Mouse (Mus musculus): ENCODE results near the gene Flt3l. TPM values are rescaled to one million over a fixed set of nuclear protein-coding genes. Genes with fewer than 3 reads are reported as not detected.

The Flt3l gene
- total and polyA plus RNA-seq, 2 experiments, result 3.2 to 30.8 TPM

GRCm38 (mm10) chr7:45124224-45125143 lies 11.7 kb downstream of the Flt3l start, which contains the start of gene Rps11:
Rps11 (minus strand) TSS chr7:45124439.
- no peak for TF ChIP-seq CTCF (IDR thresholded peaks at IDR 0.05; ENCODE audit: low read depth, low read length)
- TF ChIP-seq POLR2A (IDR thresholded peaks at IDR 0.05; ENCODE audit: extremely low read depth, insufficient read depth, low read length), result peak; percentile 63; the same call in 1 of the 2 replicates
- Histone ChIP-seq H3K36me3 (ENCODE audit: control insufficient read depth, insufficient read depth, low read length) (peaks cover 30% of the 10 kb centered on the region; the same call in 1 of the 2 replicates), H3K4me3 (ENCODE audit: insufficient read depth, low read depth, low read length) (peak within 1 kb of the TSS; percentile 79), H3K9ac (ENCODE audit: low read depth, low read length) (peak within 1 kb of the TSS; percentile 85), H3K79me2 (ENCODE audit: control insufficient read depth, insufficient read depth, low read length) (peaks cover 11% of the 10 kb centered on the region; the same call in 1 of the 2 replicates), H3K4me1 (ENCODE audit: control insufficient read depth, insufficient read depth, low read length) (peaks cover 26% of the 10 kb centered on the region), H3K27me3 (ENCODE audit: control insufficient read depth, insufficient read depth, low read length) (no peaks in the 10 kb centered on the region), H3K27ac (replicated peaks; ENCODE audit: insufficient read depth, low read depth, low read length) (peak within 1 kb of the TSS; percentile 75)
- DNase-seq (ENCODE audit: extremely low read depth, low read depth, low spot score), result peak; percentile 96
- 3% methylated on average over 59 of the region's 59 CpGs for WGBS

DNA sequence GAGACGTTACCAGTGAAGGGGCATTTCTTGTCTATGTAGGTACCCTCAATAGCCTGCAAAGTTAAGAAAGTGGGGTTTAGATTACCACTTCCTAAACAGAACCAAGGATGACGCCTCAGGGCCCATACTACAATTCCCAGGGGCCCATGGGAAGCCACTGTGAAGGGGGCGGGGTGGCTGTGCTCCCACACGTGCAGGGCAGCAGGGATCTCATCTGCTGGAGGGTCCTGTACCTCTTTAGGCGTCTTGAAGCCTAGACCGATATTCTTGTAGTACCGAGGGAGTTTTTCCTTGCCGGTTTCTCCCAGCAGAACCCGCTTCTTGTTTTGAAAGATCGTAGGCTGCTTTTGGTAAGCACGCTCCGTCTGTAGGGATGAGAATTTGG lies 13.1 kb downstream of the Flt3l start:
- Histone ChIP-seq H3K79me2 (ENCODE audit: control insufficient read depth, insufficient read depth, low read length) (peaks cover 7% of the 10 kb centered on the region; the same call in 1 of the 2 replicates), H3K27me3 (ENCODE audit: control insufficient read depth, insufficient read depth, low read length) (no peaks in the 10 kb centered on the region), H3K27ac (replicated peaks; ENCODE audit: insufficient read depth, low read depth, low read length) (no peak overlapping the region), H3K9ac (ENCODE audit: low read depth, low read length) (peak overlapping the region; percentile 85), H3K4me1 (ENCODE audit: control insufficient read depth, insufficient read depth, low read length) (peaks cover 26% of the 10 kb centered on the region), H3K36me3 (ENCODE audit: control insufficient read depth, insufficient read depth, low read length) (peaks cover 30% of the 10 kb centered on the region; the same call in 1 of the 2 replicates), H3K4me3 (ENCODE audit: insufficient read depth, low read depth, low read length) (peak overlapping the region; percentile 79)
- DNase-seq (ENCODE audit: extremely low read depth, low read depth, low spot score), result no peak
- 18% methylated on average over 12 of the region's 12 CpGs for WGBS
- no peak for TF ChIP-seq CTCF (IDR thresholded peaks at IDR 0.05; ENCODE audit: low read depth, low read length)
- no peak for TF ChIP-seq POLR2A (IDR thresholded peaks at IDR 0.05; ENCODE audit: extremely low read depth, insufficient read depth, low read length)

- WGBS, result 79% methylated on average over 15 of the region's 15 CpGs
- H3K4me1 ChIP-seq (ENCODE audit: control insufficient read depth, insufficient read depth, low read length), result peaks cover 26% of the 10 kb centered on the region
- peaks cover 30% of the 10 kb centered on the region; the same call in 1 of the 2 replicates for H3K36me3 ChIP-seq (ENCODE audit: control insufficient read depth, insufficient read depth, low read length)
Observed at GRCm38 (mm10) chr7:45122561-45123185, 13.6 kb downstream of the Flt3l start.

GRCm38 (mm10) chr7:45121966-45122365 lies 14.3 kb downstream of the Flt3l start:
- Histone ChIP-seq H3K27me3 (ENCODE audit: control insufficient read depth, insufficient read depth, low read length) (no peaks in the 10 kb centered on the region), H3K4me1 (ENCODE audit: control insufficient read depth, insufficient read depth, low read length) (peaks cover 21% of the 10 kb centered on the region), H3K36me3 (ENCODE audit: control insufficient read depth, insufficient read depth, low read length) (peaks cover 25% of the 10 kb centered on the region; the same call in 1 of the 2 replicates), H3K9ac (ENCODE audit: low read depth, low read length) (no peak overlapping the region), H3K27ac (replicated peaks; ENCODE audit: insufficient read depth, low read depth, low read length) (peak overlapping the region; percentile 10; the same call in 1 of the 2 replicates), H3K4me3 (ENCODE audit: insufficient read depth, low read depth, low read length) (no peak overlapping the region), H3K79me2 (ENCODE audit: control insufficient read depth, insufficient read depth, low read length) (no peaks in the 10 kb centered on the region; the same call in 1 of the 2 replicates)
- TF ChIP-seq CTCF (IDR thresholded peaks at IDR 0.05; ENCODE audit: low read depth, low read length) (no peak), POLR2A (IDR thresholded peaks at IDR 0.05; ENCODE audit: extremely low read depth, insufficient read depth, low read length) (no peak)
- no peak for DNase-seq (ENCODE audit: extremely low read depth, low read depth, low spot score)

More at GRCm38 (mm10) chr7:45122561-45123185, 13.6 kb downstream of the Flt3l start:
- no peak for DNase-seq (ENCODE audit: extremely low read depth, low read depth, low spot score)
- H3K27ac ChIP-seq (replicated peaks; ENCODE audit: insufficient read depth, low read depth, low read length), result no peak overlapping the region
- H3K27me3 ChIP-seq (ENCODE audit: control insufficient read depth, insufficient read depth, low read length), result no peaks in the 10 kb centered on the region
- peaks cover 3% of the 10 kb centered on the region; the same call in 1 of the 2 replicates for H3K79me2 ChIP-seq (ENCODE audit: control insufficient read depth, insufficient read depth, low read length)
- H3K4me3 ChIP-seq (ENCODE audit: insufficient read depth, low read depth, low read length), result no peak overlapping the region
- no peak for TF ChIP-seq CTCF (IDR thresholded peaks at IDR 0.05; ENCODE audit: low read depth, low read length)
- TF ChIP-seq POLR2A (IDR thresholded peaks at IDR 0.05; ENCODE audit: extremely low read depth, insufficient read depth, low read length), result no peak
- H3K9ac ChIP-seq (ENCODE audit: low read depth, low read length), result no peak overlapping the region

DNA sequence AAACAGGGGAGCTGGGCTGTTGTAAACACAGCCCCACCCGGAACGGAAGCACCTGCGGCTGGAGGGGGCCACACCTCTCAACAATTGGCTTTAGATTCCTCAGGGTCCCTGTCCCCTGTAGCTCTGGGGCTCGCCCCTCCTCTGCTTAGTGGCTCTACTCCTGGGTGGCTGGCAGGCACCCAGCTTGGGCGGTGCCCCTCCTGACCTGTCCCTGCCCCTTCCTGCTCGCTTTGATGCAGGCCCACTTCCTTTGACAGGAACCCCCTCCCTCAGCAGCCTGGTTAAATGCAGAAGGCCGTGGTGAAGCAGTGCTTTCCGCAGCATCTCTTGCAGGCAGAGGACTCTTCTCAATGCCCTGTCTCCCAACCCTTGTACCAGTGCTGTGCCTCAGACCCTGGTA lies 14.8 kb downstream of the Flt3l start:
- Histone ChIP-seq H3K27me3 (ENCODE audit: control insufficient read depth, insufficient read depth, low read length) (no peaks in the 10 kb centered on the region), H3K9ac (ENCODE audit: low read depth, low read length) (no peak overlapping the region), H3K4me1 (ENCODE audit: control insufficient read depth, insufficient read depth, low read length) (peaks cover 16% of the 10 kb centered on the region)

More for the DNA sequence above, 14.8 kb downstream of the Flt3l start:
- Histone ChIP-seq H3K4me3 (ENCODE audit: insufficient read depth, low read depth, low read length) (no peak overlapping the region), H3K27ac (replicated peaks; ENCODE audit: insufficient read depth, low read depth, low read length) (no peak overlapping the region), H3K79me2 (ENCODE audit: control insufficient read depth, insufficient read depth, low read length) (no peaks in the 10 kb centered on the region; the same call in 1 of the 2 replicates), H3K36me3 (ENCODE audit: control insufficient read depth, insufficient read depth, low read length) (peaks cover 23% of the 10 kb centered on the region; the same call in 1 of the 2 replicates)
- DNase-seq (ENCODE audit: extremely low read depth, low read depth, low spot score), result no peak
- no peak for TF ChIP-seq POLR2A (IDR thresholded peaks at IDR 0.05; ENCODE audit: extremely low read depth, insufficient read depth, low read length)
- no peak for TF ChIP-seq CTCF (IDR thresholded peaks at IDR 0.05; ENCODE audit: low read depth, low read length)
- whole genome bisulfite sequencing, result 70% methylated on average over 8 of the region's 8 CpGs

Measured in liver, adult 2 months (tissue).